Mouse (Mus musculus): ENCODE results near the gene Plekha4. TPM values are rescaled to one million over a fixed set of nuclear protein-coding genes. Genes with fewer than 3 reads are reported as not detected.
"Not testable (repeated sequence)": the region's sequence is repeated elsewhere in the genome, so short reads cannot be mapped to it uniquely, and the experiment has no call there.

The Plekha4 gene
- total RNA-seq (2018; cell fraction: chromatin; rRNA removed) = 10 to 100 TPM in 4 of 26 experiments, 1 to 10 TPM in 22; 1.5 to 53.4 (median 6.1) TPM
- 1 to 10 TPM in 4 of 26 experiments, under 1 TPM in 22; 0.28 to 1.7 (median 0.69) TPM for total RNA-seq (2018; cell fraction: cytosol; rRNA removed)
- 10 to 100 TPM in 3 of 26 experiments, 1 to 10 TPM in 23; 1.0 to 29.3 (median 5.1) TPM for total RNA-seq (2018; cell fraction: nucleus; rRNA removed)
- 0.04 to 1.5 TPM (median 0.68 TPM) in 3 replicates for polyA plus RNA-seq (2018)

DNA sequence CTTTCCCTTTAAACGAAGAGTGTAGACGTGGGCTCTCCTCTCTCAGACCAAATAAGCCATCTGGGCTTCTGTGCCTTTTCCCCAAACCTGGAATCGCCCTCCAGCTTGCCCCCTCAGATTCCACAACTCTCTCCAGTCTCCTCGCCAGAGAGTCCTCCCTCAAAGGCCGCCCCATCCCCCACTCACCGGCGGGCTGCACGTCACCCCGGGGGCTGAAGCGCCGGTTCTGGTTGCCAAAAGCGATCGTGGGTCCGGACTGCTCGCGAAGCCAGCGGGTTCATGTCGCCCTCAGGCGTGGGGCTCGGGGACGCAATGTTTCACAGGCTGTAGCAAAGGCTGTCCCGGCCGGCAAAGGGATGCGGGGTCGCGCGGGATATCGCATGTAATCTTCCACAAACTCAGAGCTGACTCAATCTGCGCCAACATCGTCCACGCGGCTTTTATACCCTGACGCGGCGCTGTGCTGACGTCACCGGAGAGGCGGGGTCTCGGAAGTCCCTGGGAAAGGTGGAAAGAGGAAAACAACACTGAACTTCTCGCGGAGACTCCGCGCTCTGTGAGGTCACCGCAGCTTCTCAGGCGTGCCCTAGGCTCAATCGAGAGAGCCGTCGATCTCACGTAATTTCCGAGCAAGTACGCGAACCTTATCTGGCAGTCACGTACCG is at the start of gene Plekha4, which contains the start of gene Ppp1r15a:
Gene Plekha4 (plus strand): TSS at position 522 of the 665 bp plus-strand sequence.
Gene Ppp1r15a (minus strand): TSS at position 460 of the 665 bp plus-strand sequence.
- Histone ChIP-seq H3K27ac (peak within 1 kb of the TSS; percentile 88), H3K79me2 (ENCODE audit: inconsistent target) (peaks cover 40% of the 10 kb centered on the region), H3K36me3 (ENCODE audit: inconsistent target) (no peaks in the 10 kb centered on the region), H3K4me3 (ENCODE audit: inconsistent target) (peak within 1 kb of the TSS; percentile 95)
- under 1% methylated on average over 53 of the region's 54 CpGs for WGBS (ENCODE audit: missing documents)

DNA sequence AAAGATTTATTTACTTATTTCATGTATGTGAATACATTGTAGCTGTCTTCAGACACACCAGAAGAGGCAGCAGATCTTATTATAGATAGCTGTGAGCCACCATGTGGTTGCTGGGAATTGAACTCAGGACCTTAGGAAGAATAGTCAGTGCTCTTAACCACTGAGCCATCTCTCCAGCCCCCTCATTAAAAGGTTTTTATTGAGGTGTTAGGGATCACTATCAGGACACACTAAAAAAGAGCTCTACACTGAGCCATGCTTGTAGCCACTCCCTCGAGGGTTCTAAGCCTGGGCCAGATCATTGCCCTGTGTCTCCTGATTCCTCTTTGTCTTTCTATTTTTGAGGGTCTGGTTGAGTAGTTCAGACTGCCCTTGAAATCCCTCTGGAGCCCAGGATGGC is 49.7 kb upstream of the Plekha4 start:
- Histone ChIP-seq H3K36me3 (ENCODE audit: inconsistent target) (peaks cover 9% of the 10 kb centered on the region; the same call in 1 of the 2 replicates), H3K79me2 (ENCODE audit: inconsistent target) (no peaks in the 10 kb centered on the region), H3K27ac (no peak overlapping the region), H3K4me3 (ENCODE audit: inconsistent target) (no peak overlapping the region)
- 82% methylated on average over 1 of the region's 1 CpGs for WGBS (ENCODE audit: missing documents)

- WGBS (ENCODE audit: missing documents) = 43% methylated on average over 2 of the region's 3 CpGs
- Histone ChIP-seq H3K36me3 (ENCODE audit: inconsistent target) (peaks cover 9% of the 10 kb centered on the region; the same call in 1 of the 2 replicates), H3K4me3 (ENCODE audit: inconsistent target) (no peak overlapping the region), H3K27ac (no peak overlapping the region), H3K79me2 (ENCODE audit: inconsistent target) (no peaks in the 10 kb centered on the region)
These were observed 49.1 kb upstream of the Plekha4 start for GRCm38 (mm10) chr7:45477003-45477402.

GRCm38 (mm10) chr7:45478774-45479173 is 47.4 kb upstream of the Plekha4 start:
- Histone ChIP-seq H3K27ac (no peak overlapping the region), H3K79me2 (ENCODE audit: inconsistent target) (no peaks in the 10 kb centered on the region)
- 98% methylated on average over 7 of the region's 7 CpGs for WGBS (ENCODE audit: missing documents)

DNA sequence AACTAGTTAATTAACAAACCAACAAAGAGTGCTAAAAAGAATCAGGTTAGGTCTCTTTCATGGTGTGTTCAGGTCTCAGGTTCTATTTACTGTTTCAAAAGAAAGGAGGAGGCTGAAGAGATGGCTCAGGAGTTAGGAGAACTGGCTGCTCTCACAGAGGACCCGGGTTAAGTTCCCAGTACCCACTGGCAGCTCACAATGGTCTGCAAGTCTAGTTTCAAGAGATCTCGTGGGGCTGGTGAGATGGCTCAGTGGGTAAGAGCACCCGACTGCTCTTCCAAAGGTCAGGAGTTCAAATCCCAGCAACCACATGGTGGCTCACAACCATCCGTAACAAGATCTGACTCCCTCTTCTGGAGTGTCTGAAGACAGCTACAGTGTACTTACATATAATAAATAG is 45.8 kb upstream of the Plekha4 start:
- H3K79me2 ChIP-seq (ENCODE audit: inconsistent target); H3K4me3 ChIP-seq (ENCODE audit: inconsistent target); H3K27ac ChIP-seq; H3K36me3 ChIP-seq (ENCODE audit: inconsistent target): not testable (repeated sequence)
- whole genome bisulfite sequencing (ENCODE audit: missing documents) = 100% methylated on average over 1 of the region's 4 CpGs

More at GRCm38 (mm10) chr7:45478774-45479173, 47.4 kb upstream of the Plekha4 start:
- peaks cover 9% of the 10 kb centered on the region; the same call in 1 of the 2 replicates for H3K36me3 ChIP-seq (ENCODE audit: inconsistent target)
- H3K4me3 ChIP-seq (ENCODE audit: inconsistent target) = no peak overlapping the region

DNA sequence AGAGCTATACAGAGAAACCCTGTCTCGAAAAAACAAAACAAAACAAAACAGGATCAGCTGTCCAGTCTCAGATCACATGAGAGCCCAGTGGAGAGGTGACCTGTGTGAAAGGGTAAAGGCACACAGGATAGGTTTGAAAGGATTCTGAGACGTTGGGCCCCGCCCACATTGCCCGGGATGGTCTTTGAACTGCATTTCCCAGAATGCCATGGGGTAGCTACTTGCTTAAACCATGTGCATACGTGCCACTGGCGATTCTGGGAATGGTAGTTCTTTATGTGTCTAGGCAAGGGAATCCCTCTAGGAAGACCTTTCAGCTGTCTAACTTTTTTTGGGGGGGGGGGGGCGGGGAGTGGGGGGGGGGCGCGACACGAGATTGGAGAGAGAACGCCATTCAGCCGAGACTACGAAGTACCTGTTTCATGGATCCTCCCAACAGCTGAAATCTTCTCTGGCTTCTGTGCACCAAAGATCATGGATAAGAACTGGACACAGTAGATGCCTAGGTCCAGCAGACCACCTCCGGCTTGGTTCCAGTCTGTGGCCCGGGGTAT is 44.7 kb upstream of the Plekha4 start, which contains the start of gene Tulp2:
Gene Tulp2 (plus strand): TSS at position 504 of the 554 bp plus-strand sequence.
- H3K36me3 ChIP-seq (ENCODE audit: inconsistent target) = peaks cover 9% of the 10 kb centered on the region; the same call in 1 of the 2 replicates
- 68% methylated on average over 15 of the region's 15 CpGs for WGBS (ENCODE audit: missing documents)
- H3K4me3 ChIP-seq (ENCODE audit: inconsistent target) = no peak within 1 kb of the TSS
- no peak within 1 kb of the TSS for H3K27ac ChIP-seq
- H3K79me2 ChIP-seq (ENCODE audit: inconsistent target) = no peaks in the 10 kb centered on the region

DNA sequence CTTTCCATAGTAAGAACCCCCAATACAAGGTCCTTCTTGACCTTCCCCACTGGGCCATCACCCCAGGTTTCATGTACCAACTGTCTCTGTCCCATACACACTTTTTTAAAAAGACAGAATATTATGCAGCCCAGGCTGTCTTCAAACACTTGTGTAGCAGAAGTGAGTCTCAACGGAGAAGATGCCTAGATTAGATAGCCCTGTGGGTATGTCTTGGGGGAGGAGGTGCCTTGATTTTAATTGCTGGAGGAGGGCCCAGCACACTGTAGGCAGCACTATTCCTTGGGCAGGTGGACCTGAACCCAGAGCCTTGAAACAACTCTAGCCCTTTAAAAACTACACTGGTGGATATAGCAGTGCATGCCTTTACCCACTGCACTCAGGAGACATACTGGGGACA is 44.0 kb upstream of the Plekha4 start:
- H3K36me3 ChIP-seq (ENCODE audit: inconsistent target) = peaks cover 9% of the 10 kb centered on the region; the same call in 1 of the 2 replicates
- no peaks in the 10 kb centered on the region for H3K79me2 ChIP-seq (ENCODE audit: inconsistent target)
- no peak overlapping the region for H3K4me3 ChIP-seq (ENCODE audit: inconsistent target)
- WGBS (ENCODE audit: missing documents) = 100% methylated on average over 1 of the region's 1 CpGs
- H3K27ac ChIP-seq = no peak overlapping the region

- not testable (repeated sequence) for H3K27ac ChIP-seq; H3K4me3 ChIP-seq (ENCODE audit: inconsistent target); H3K36me3 ChIP-seq (ENCODE audit: inconsistent target); H3K79me2 ChIP-seq (ENCODE audit: inconsistent target)
- WGBS (ENCODE audit: missing documents) = 90% methylated on average over 5 of the region's 5 CpGs
These were observed 41.1 kb upstream of the Plekha4 start for GRCm38 (mm10) chr7:45484985-45485384.

- Histone ChIP-seq H3K79me2 (ENCODE audit: inconsistent target) (no peaks in the 10 kb centered on the region), H3K4me3 (ENCODE audit: inconsistent target) (no peak overlapping the region), H3K36me3 (ENCODE audit: inconsistent target) (no peaks in the 10 kb centered on the region), H3K27ac (no peak overlapping the region)
- WGBS (ENCODE audit: missing documents) = 89% methylated on average over 7 of the region's 7 CpGs
These were observed 40.0 kb upstream of the Plekha4 start for GRCm38 (mm10) chr7:45486158-45486557.

- H3K79me2 ChIP-seq (ENCODE audit: inconsistent target) = no peaks in the 10 kb centered on the region
- H3K27ac ChIP-seq = no peak within 1 kb of the TSS
- H3K36me3 ChIP-seq (ENCODE audit: inconsistent target) = no peaks in the 10 kb centered on the region
- WGBS (ENCODE audit: missing documents) = 94% methylated on average over 12 of the region's 12 CpGs
- no peak within 1 kb of the TSS for H3K4me3 ChIP-seq (ENCODE audit: inconsistent target)
These were observed 39.2 kb upstream of the Plekha4 start, which contains the start of gene Gm45808 for GRCm38 (mm10) chr7:45486761-45487415. Gm45808 (minus strand) TSS chr7:45486811.

GRCm38 (mm10) chr7:45487861-45488292 is 38.3 kb upstream of the Plekha4 start:
- WGBS (ENCODE audit: missing documents) = 63% methylated on average over 11 of the region's 11 CpGs
- Histone ChIP-seq H3K27ac (peak overlapping the region; percentile 49), H3K36me3 (ENCODE audit: inconsistent target) (no peaks in the 10 kb centered on the region), H3K4me3 (ENCODE audit: inconsistent target) (peak overlapping the region; percentile 79), H3K79me2 (ENCODE audit: inconsistent target) (no peaks in the 10 kb centered on the region)

DNA sequence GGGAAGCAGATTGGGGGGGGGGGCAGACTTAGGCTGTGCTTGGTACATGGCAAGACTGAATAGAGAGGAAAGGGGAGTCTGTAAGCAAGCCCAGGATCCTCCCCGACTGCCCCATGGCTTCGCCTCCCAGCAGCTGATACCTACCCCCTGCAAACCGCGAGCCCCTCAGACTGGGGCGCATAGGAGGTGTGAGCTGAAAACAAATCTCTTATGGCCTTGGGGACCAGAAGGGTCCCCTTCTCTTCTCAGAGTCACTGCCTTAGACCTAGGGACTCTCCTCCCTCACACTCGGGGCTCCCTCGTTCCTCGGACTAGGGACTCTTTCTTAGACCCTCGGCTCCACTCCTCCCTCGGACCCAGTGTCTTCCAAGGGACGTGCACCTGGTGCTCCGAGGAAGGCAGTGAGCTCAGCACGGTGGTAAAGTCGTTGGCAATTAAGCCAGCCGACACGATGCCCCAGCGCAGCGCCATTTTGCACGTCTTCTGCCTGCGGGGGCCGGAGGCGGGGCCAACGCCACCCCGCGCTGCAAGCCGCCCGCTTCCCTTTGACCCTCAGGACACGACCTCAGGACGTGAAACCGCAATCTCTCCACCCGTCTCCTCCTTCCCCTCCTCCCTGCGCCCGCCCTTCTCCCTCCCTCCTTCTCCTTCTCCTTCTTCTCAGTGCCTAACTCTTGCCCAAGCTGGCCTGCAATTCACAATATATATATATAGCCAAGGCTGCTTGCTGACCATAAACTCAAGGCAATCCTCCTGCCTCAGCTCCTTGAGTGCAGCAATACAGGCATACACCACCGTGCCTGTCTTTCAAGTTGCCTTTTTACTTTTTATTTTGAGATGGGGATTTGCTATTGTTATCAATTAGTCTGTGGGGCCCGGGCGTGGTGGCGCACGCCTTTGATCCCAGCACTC is 37.6 kb upstream of the Plekha4 start, which contains the start of gene Dhdh:
Gene Dhdh (minus strand): TSS at position 513 of the 912 bp plus-strand sequence.
- Histone ChIP-seq H3K79me2 (ENCODE audit: inconsistent target) (no peaks in the 10 kb centered on the region), H3K4me3 (ENCODE audit: inconsistent target) (peak within 1 kb of the TSS; percentile 79), H3K36me3 (ENCODE audit: inconsistent target) (peaks cover 6% of the 10 kb centered on the region; the same call in 1 of the 2 replicates), H3K27ac (peak within 1 kb of the TSS; percentile 49)
- WGBS (ENCODE audit: missing documents) = 14% methylated on average over 34 of the region's 38 CpGs

GRCm38 (mm10) chr7:45489578-45489977 is 36.6 kb upstream of the Plekha4 start:
- H3K27ac ChIP-seq = no peak overlapping the region
- WGBS (ENCODE audit: missing documents) = 89% methylated on average over 7 of the region's 7 CpGs

More at GRCm38 (mm10) chr7:45489578-45489977, 36.6 kb upstream of the Plekha4 start:
- Histone ChIP-seq H3K4me3 (ENCODE audit: inconsistent target) (no peak overlapping the region), H3K79me2 (ENCODE audit: inconsistent target) (no peaks in the 10 kb centered on the region), H3K36me3 (ENCODE audit: inconsistent target) (peaks cover 16% of the 10 kb centered on the region)

All from macrophage (primary cell).